Mouse (Mus musculus) embryonic facial prominence, embryonic 14.5 days (tissue): ENCODE measurements around the gene Cfap221. TPM values are rescaled to one million over a fixed set of nuclear protein-coding genes. Genes with fewer than 3 reads are reported as not detected.

Experiments
- ATAC-seq: fragments of 200-750 bp; cut with Nextera tagmentation; 2 replicates; pipeline ENCODE4 v1.8.0; 2017; ENCODE audit warnings: low read depth, moderate number of reproducible peaks, moderate TSS enrichment
- DNase-seq: peaks from one replicate; pipeline ENCODE4 v3.0.0-alpha.2; 2015; ENCODE audit warnings: low spot score
- H3K27ac ChIP-seq: fragments of 300-500 bp; sonication (generic); replicated peaks from 2 replicates; pipeline ENCODE4 v1.5.1; 2014; ENCODE audit warnings: low read depth, mild to moderate bottlenecking, low read length, moderate library complexity
- H3K27me3 ChIP-seq: fragments of 300-500 bp; sonication (generic); replicated peaks from 2 replicates; pipeline ENCODE4 v1.6.1; 2014; ENCODE audit warnings: low read length; ENCODE audit not compliant: control insufficient read depth, insufficient read depth
- H3K36me3 ChIP-seq: fragments of 300-500 bp; sonication (generic); 2 replicates; pipeline ENCODE4 v1.6.1; 2014; ENCODE audit warnings: low read length, mixed read lengths; ENCODE audit not compliant: control insufficient read depth, insufficient read depth
- H3K4me1 ChIP-seq: fragments of 300-500 bp; sonication (generic); 2 replicates; pipeline ENCODE4 v1.6.1; 2014; ENCODE audit warnings: antibody characterized with exemption, low read length; ENCODE audit not compliant: control insufficient read depth, insufficient read depth
- H3K4me2 ChIP-seq: fragments of 300-500 bp; sonication (generic); 2 replicates; pipeline ENCODE4 v1.6.1; 2014; ENCODE audit warnings: low read depth, mild to moderate bottlenecking, low read length, moderate library complexity, mixed read lengths
- H3K4me3 ChIP-seq: fragments of 300-500 bp; sonication (generic); 2 replicates; pipeline ENCODE4 v1.5.1; 2014; ENCODE audit warnings: low read depth, mild to moderate bottlenecking, low read length
- H3K9ac ChIP-seq: fragments of 300-500 bp; sonication (generic); 2 replicates; pipeline ENCODE4 v1.6.1; 2014; ENCODE audit warnings: low read depth, mild to moderate bottlenecking, low read length, moderate library complexity, mixed read lengths
- H3K9me3 ChIP-seq: fragments of 300-500 bp; sonication (generic); 2 replicates; pipeline ENCODE4 v1.6.1; 2016; ENCODE audit warnings: low read length; ENCODE audit not compliant: control insufficient read depth
- WGBS: fragments of 180-500 bp; shearing (Covaris S2); extraction: QIAGEN DNeasy Blood & Tissue Kit; methylation state at CpG from one replicate; pipeline ENCODE4 v1.1.7; 2014; 5-methylcytosine and 5-hydroxymethylcytosine counted together
- polyA plus RNA-seq: library from polyadenylated mRNA; unstranded; fragments of >200 nt; fragmentation: Nextera tagmentation; extraction: Ambion mirVana; gene quantifications from 2 replicates; pipeline ENCODE4 v1.2.1, GENCODE M21; 2014

Cfap221 gene
- polyA plus RNA-seq, 1 experiment from 2014 or later = 1.1 TPM

DNA sequence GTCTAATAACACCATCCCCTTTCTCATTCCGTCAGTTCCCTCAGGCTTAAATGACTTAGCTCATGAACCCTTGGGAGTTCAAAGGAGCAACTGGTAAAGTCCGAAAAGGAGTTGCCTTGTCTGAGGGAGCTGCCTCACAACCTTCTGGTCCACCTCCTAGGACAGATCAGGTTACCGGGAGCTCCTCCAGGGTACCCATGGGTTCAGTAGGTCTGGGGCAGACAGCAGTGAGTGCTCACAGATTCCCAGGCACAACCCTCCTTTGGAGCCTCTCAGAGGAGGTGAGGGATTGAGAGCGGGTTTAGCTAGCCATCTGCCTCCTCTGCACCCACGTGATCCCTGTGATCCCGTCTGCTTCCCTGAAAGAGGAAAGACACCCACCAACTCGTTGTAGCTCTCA is 60.2 kb downstream of the Cfap221 start:
- ATAC-seq (no peak; the same call in 1 of the 2 replicates), DNase-seq (no peak)
- Histone ChIP-seq H3K9ac (no peak overlapping the region), H3K36me3 (no peaks in the 10 kb centered on the region), H3K4me3 (no peak overlapping the region), H3K27me3 (no peaks in the 10 kb centered on the region), H3K9me3 (no peaks in the 10 kb centered on the region), H3K4me1 (no peaks in the 10 kb centered on the region), H3K27ac (no peak overlapping the region), H3K4me2 (no peak overlapping the region)
- 11% methylated on average over 7 of the region's 7 CpGs for WGBS

DNA sequence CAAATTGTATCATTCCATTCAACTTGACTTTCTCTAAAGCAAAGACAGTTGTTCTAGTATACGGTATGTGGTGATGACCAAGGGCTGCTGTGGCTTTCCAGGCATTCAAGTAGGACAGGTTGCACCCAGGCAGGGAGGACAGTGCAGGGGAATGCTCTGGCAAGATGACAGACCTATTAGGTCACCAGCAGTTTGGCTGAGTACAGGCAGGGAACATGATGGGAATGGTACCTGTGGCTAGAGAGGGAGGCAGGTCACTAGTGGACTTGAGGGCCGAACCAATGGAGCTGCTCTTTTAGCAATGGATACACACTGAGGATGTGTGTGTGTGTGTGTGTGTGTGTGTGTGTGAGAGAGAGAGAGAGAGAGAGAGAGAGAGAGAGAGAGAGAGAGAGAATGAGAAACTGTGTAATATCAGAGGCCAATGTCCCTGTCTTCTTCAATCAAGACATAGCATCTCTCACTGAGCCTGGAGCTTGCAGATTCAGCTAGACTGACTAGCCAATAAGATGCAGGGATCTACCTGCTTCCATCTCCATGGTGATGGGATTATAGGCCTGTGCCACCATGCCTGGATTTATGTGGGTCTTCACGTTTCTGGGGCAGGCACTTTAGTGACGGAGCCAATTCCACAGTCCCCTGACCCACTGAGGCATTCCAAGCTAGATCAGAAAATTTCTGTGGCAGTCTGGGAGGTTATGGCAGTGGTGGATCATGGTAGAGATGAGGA is 65.4 kb downstream of the Cfap221 start:
- no peak overlapping the region for H3K4me2 ChIP-seq
- H3K27me3 ChIP-seq = no peaks in the 10 kb centered on the region
- no peaks in the 10 kb centered on the region for H3K9me3 ChIP-seq
- no peak overlapping the region for H3K27ac ChIP-seq
- no peaks in the 10 kb centered on the region for H3K36me3 ChIP-seq
- H3K9ac ChIP-seq = no peak overlapping the region
- no peak overlapping the region for H3K4me3 ChIP-seq
- no peaks in the 10 kb centered on the region for H3K4me1 ChIP-seq
- DNase-seq = no peak
- ATAC-seq = no peak
- 75% methylated on average over 4 of the region's 4 CpGs for WGBS

DNA sequence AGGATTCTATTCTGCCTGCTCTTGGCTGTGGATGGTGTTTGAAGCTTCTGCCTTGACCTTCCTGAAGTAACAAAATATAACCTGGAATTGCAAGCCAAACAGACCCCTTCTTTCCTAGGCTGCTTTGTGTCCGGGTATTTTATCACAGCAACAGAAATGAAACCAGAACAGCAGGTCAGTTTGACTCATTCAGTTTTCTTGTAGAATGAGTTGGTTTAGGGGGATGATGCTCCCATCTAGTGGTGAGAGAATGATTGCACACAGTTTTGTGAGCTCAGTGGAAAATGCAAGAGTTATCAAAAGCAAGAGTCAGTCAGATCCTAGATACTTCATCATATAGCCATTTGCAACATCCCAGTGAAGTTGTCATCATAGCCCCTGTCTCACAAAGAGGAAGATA is 67.3 kb downstream of the Cfap221 start:
- no peak overlapping the region for H3K27ac ChIP-seq
- no peak overlapping the region for H3K4me2 ChIP-seq
- ATAC-seq (no peak), DNase-seq (peak; percentile 41)
- no peaks in the 10 kb centered on the region for H3K36me3 ChIP-seq
- H3K9ac ChIP-seq = no peak overlapping the region
- WGBS = 52% methylated on average over 1 of the region's 1 CpGs
- H3K4me3 ChIP-seq = no peak overlapping the region
- no peaks in the 10 kb centered on the region for H3K27me3 ChIP-seq
- no peaks in the 10 kb centered on the region for H3K9me3 ChIP-seq
- H3K4me1 ChIP-seq = no peaks in the 10 kb centered on the region

DNA sequence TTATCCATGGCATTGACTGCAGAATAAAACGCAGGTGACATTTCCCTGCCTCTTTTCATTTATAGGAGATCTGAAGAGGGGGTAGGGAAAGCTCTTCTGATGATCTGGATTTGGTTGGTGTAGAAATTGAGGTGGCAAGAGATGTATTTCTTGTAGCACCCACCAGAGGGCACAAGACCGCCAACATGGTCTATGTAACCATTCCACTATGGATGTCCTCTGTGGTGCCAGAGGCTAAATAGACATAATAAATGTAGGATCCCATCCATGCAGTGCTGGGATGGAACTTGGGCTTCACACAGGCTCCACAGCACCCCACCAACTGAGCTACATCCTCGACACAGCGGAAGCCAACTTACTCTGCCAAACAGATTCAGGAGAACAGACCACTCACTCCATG is 77.7 kb downstream of the Cfap221 start:
- DNase-seq = no peak
- H3K27me3 ChIP-seq = no peaks in the 10 kb centered on the region
- H3K27ac ChIP-seq = no peak overlapping the region
- no peak for ATAC-seq
- no peaks in the 10 kb centered on the region for H3K36me3 ChIP-seq
- 47% methylated on average over 4 of the region's 4 CpGs for WGBS
- no peak overlapping the region for H3K4me3 ChIP-seq
- H3K9ac ChIP-seq = no peak overlapping the region
- H3K9me3 ChIP-seq = no peaks in the 10 kb centered on the region
- H3K4me1 ChIP-seq = no peaks in the 10 kb centered on the region
- no peak overlapping the region for H3K4me2 ChIP-seq

DNA sequence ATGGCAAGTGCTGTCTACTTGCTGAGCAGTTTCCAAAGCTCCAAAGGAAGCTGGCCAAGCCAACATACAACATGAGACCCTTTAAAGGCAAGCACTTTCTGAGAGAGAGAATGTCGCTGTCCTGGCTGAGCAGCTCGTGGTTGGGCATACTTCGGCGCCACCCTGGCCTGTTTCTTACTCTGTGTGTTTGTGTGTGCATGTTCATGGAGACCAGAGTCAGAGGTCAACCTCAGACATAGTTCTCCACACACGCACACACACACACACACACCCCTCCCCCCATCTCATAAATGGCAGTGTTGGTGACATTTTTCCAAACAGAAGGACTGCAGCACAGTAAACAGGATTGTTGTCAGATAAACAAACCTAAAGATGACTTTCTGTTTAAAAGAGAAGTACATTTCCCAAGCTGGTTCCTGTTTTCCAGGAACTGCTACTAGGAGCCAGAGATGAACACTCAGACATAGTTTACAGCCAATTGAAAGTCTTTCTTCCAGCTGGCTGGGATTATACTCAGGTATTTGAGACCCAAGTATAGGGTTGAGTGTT is 80.1 kb downstream of the Cfap221 start:
- no peak overlapping the region for H3K9ac ChIP-seq
- no peak overlapping the region for H3K27ac ChIP-seq
- no peaks in the 10 kb centered on the region for H3K9me3 ChIP-seq
- H3K27me3 ChIP-seq = no peaks in the 10 kb centered on the region
- ATAC-seq (no peak), DNase-seq (no peak)
- H3K4me2 ChIP-seq = no peak overlapping the region
- 75% methylated on average over 5 of the region's 5 CpGs for WGBS
- H3K36me3 ChIP-seq = no peaks in the 10 kb centered on the region
- peaks cover 7% of the 10 kb centered on the region for H3K4me1 ChIP-seq
- H3K4me3 ChIP-seq = no peak overlapping the region

DNA sequence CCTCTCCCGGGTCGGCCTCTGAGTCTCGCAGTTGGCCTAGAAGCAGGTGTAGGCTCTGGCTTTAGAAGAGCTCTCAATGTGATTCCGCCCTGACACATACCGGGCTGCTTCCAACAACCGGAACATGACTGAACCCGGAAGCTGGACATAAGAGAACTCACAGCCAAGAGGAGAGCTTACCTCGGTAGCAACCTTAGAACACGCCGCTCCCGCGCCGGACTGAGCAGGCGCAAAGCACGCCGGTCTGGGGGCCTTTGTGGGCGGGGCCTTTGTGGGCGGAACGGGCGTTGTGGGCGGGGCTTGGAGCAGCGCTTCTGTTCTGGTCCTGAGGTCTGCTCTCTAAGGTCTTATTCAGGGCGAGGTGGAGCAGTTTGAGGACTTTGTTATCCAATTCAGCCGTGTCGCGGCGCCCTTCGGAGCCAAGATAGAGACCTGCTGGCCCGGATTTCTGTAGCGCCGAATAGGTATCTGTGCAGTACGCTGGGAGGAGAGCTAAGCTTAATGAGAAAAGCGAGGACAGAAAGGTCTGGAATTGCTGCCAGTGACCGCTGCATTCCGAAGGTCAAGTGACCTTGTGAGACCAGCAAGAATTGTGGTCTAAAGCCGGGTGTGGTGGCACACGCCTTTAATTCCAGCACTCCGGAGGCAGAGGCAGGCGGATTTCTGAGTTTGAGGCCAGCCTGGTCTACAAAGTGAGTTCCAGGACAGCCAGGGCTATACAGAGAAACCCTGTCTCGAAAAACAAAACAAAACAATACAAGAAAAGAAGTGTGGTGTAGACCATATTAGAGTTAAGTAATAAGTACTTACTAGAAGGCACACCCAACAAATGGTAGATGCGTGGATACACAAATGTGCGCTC is 83.8 kb downstream of the Cfap221 start, which contains the start of gene Tmem177:
Gene Tmem177, minus strand, starts transcription at position 256 of the 862 bp plus-strand sequence.
- no peaks in the 10 kb centered on the region for H3K27me3 ChIP-seq
- H3K9ac ChIP-seq = peak within 1 kb of the TSS; percentile 68
- DNase-seq (peak; percentile 95), ATAC-seq (peak; percentile 95)
- H3K4me3 ChIP-seq = peak within 1 kb of the TSS; percentile 55
- 12% methylated on average over 42 of the region's 42 CpGs for WGBS
- H3K36me3 ChIP-seq = no peaks in the 10 kb centered on the region
- H3K4me2 ChIP-seq = peak within 1 kb of the TSS; percentile 52
- H3K27ac ChIP-seq = no peak within 1 kb of the TSS; the same call in 1 of the 2 replicates
- no peaks in the 10 kb centered on the region for H3K9me3 ChIP-seq
- H3K4me1 ChIP-seq = peaks cover 7% of the 10 kb centered on the region

DNA sequence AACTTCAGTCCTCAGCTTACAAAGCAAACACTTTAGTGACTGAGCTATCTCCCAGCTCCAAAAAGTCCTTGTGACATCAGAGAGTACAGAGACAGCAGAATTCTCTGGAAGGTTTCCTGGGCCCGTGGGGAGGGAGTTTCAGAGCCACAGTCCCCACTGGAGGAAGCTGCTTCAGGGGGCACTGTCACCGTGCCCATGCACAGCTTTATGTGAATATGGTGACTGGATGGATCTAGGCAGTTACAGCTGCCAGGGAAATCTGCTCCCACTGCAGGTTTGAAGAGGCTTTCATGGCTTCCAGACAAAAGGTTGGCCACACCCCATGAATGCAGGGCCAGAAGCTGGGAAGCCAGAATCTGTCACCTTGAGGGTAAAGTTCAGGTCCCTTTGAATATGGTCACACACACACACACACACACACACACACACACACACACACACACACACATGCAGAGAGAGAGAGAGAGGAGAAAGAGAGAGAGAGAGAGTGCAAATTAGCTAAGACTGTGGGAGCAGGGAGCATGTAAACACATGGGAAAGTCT is 89.8 kb downstream of the Cfap221 start:
- peaks cover 11% of the 10 kb centered on the region for H3K4me1 ChIP-seq
- H3K27me3 ChIP-seq = no peaks in the 10 kb centered on the region
- 74% methylated on average over 2 of the region's 2 CpGs for WGBS
- DNase-seq (no peak), ATAC-seq (no peak)
- no peaks in the 10 kb centered on the region for H3K9me3 ChIP-seq
- H3K36me3 ChIP-seq = no peaks in the 10 kb centered on the region
- H3K4me2 ChIP-seq = no peak overlapping the region
- H3K27ac ChIP-seq = no peak overlapping the region
- H3K9ac ChIP-seq = no peak overlapping the region
- no peak overlapping the region for H3K4me3 ChIP-seq

DNA sequence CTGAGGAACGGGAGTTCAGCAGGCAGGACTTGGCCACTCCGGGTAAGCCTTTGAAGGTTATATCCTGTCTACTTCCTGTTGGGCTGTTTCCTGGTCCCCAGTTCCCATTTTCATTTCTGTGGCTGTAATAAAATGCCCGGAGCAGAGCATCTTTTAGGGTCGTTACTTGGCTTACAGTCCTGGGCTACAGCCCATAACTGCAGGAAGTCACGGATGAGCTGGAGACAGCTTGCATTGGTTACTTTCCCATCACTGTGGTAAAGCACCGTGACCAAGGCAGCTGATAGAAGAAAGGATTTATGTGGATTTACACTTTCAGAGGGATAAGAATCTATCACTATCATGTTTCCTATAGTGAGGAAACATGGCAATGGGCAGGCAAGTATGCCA is 93.8 kb downstream of the Cfap221 start:
- Histone ChIP-seq H3K27ac (no peak overlapping the region), H3K4me2 (no peak overlapping the region), H3K9me3 (no peaks in the 10 kb centered on the region), H3K4me3 (no peak overlapping the region), H3K4me1 (peaks cover 6% of the 10 kb centered on the region; the same call in 1 of the 2 replicates), H3K36me3 (no peaks in the 10 kb centered on the region), H3K27me3 (no peaks in the 10 kb centered on the region), H3K9ac (no peak overlapping the region)
- 34% methylated on average over 6 of the region's 6 CpGs for WGBS
- 0 out of 2 replicates have a peak, but pooled peaks have one; percentile 23 for ATAC-seq
- peak; percentile 26 for DNase-seq
